Mouse (Mus musculus) urinary bladder, postnatal 0 days (tissue): ENCODE measurements around the gene Fbxl3. TPM values are rescaled to one million over a fixed set of nuclear protein-coding genes. Genes with fewer than 3 reads are reported as not detected.

Source experiments
- polyA plus RNA-seq: library from polyadenylated mRNA; unstranded; fragments of >200 nt; fragmentation: Nextera tagmentation; extraction: Ambion mirVana; gene quantifications from 2 replicates; pipeline ENCODE4 v1.2.1, GENCODE M21; 2015

The Fbxl3 gene
- 19.1 and 20.8 TPM in 2 replicates for polyA plus RNA-seq

DNA sequence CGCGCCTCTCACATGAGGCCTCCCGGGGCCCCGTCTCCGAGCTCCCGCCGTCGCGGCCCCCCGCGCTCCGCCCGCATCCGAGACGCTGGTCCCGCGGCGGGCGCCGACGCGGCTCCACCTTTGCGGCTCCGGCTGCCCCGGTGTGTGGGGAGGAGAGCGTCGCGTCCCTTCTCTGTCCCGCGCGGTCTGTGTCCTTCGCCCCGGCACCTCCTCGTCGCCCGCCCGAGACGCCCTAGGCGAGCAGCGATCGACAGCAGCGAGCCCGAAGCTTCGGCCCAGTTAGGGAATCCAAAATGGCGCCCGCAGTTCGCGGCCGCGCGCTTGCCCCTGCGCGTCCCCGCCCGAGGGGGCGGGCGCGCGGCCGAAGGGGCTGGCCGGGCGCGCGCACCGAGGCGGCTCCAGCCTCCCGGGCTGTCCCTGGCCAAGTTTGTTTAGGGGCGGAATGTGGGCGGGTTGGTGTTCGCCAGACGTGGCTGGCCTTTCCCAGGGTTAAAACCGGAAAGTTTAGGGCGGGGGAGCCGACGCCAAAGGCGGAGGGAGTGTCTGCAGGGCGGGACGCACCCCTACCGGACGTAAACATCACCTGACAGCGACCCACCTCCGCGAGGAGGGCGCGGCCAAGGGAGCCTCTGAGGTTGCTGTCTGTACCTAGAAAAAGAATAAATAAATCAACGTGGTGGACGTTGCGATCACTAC lies at the start of gene Fbxl3:
TSS of gene Fbxl3 (minus strand) at position 329 of the 696 bp plus-strand sequence.

GRCm38 (mm10) chr14:103069864-103070611 lies 29.3 kb downstream of the Fbxl3 start, which contains the start of gene Cln5:
Cln5 (plus strand) TSS chr14:103070216.

DNA sequence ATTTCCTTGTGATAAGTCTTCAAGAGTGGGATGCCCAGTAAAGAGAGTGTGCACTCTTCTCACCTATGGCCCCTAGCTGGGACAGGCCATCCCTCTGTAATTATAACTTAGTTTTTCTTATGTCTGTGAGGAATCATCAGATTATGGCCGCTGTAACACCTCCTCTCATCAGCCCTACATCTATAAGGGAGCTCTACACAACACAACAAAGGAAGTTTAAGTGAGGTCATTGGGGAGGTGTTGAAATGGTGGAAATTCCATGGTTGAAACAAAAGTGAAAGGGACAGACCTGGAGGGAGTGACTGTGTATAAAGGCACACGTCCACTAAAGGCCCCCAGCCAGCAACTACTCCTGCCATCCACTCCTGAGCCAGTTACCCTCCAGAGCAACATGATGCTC lies 52.7 kb downstream of the Fbxl3 start, which contains the start of gene Acod1:
TSS of gene Acod1 (plus strand) at position 301 of the 400 bp plus-strand sequence.

Other genes starting within 250 kb of the Fbxl3 start
- gene Kctd12, start 116.9 kb downstream of the Fbxl3 start, polyA plus RNA-seq = 5.6 and 7.7 TPM in 2 replicates
- gene Acod1, start 52.6 kb downstream of the Fbxl3 start, polyA plus RNA-seq = 0.21 TPM in 1 of 2 replicates, not detected in the other
- 23.9 and 25.5 TPM in 2 replicates for gene Cln5, start 29.4 kb downstream of the Fbxl3 start, polyA plus RNA-seq
- gene Mycbp2, start 247.2 kb upstream of the Fbxl3 start, polyA plus RNA-seq = 16.1 and 19.2 TPM in 2 replicates